Mouse (Mus musculus): ENCODE data around the gene Nkx6-2. TPM values are rescaled to one million over a fixed set of nuclear protein-coding genes. Genes with fewer than 3 reads are reported as not detected.

Nkx6-2 gene
- total and polyA plus RNA-seq, 3 experiments, result 0.12 TPM; not detected in 2

DNA sequence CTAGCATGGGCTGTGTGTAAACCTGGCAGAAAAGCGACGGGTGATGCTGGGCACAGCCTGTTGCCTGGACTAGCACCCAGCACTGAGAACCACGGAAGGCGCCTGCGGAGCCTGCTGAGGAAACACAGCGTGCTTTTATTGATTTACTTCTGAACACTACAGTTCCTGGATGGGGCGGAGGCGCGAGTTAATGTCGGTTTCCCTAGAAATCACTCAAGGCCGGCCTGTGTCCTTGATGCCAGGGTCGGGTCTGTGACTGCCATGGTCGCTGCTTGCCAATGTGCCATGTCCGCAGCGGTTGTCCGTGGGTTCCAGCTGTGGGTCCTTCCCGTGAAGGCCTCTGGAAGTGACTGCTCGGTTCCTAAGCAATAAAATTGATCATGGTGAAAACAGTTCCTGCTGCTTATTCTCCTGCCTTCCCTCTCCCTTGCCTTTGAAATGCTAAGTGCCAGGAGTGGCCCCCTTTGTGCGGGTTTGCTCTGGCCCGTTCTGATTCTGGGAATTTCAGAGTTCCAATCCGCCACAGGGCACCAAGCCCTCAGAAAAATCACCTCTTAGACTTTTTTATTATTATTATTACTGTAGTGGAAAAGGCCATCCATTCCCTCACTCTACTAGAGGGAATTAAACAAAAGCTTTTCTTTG, 3.2 kb downstream of the Nkx6-2 start (continued):
- TF ChIP-seq GATA1 (IDR thresholded peaks at IDR 0.05; ENCODE audit: low read depth, low read length), result no peak
- no peak for TF ChIP-seq JUND (IDR thresholded peaks at IDR 0.05; ENCODE audit: low read depth, low read length)
- TF ChIP-seq RAD21 (IDR thresholded peaks at IDR 0.05; ENCODE audit: low read depth, low read length), result no peak

DNA sequence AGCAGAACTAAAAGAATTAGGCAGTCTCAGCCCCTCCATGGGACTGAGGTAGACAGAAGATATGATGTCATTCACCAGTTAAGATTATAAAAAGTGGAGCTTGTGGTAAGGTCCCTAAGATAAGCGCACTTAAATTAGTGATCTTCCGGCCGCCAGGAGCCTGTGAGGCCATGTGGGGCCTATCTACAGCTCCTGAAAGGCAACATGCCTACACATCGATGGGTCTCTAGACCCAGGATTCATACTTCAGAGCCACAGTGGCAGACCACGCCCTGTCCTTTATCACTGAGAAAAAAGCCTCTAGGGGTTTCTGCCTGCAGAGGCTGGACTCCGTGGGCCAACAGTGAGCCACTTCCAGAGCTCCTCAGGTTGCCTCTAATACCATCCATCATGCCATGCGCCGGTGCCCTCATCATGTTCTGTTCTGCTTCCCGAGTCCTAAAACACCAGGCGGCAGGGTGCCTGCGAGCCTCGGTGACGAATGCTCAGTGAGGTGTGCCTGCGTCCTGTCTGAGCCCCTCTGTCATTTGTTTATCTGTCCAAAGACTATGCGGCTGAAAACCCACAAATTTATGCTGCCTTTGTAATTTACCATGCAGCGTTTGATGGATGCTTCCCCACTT, 6.4 kb downstream of the Nkx6-2 start:
- peaks cover 0 to 15% of the 10 kb centered on the region in 2 experiments; a peak in 2 of 4 replicates for H3K36me3 ChIP-seq (ENCODE audit: control insufficient read depth in 1 of 2, insufficient read depth in 2 of 2, low read length in 2 of 2)
- DNase-seq (ENCODE audit: low read depth, low spot score), result peak; percentile 82
- TF ChIP-seq JUND (IDR thresholded peaks at IDR 0.05; ENCODE audit: low read depth, low read length), result no peak
- TF ChIP-seq ZMIZ1 (IDR thresholded peaks at IDR 0.05; ENCODE audit: low read depth, low read length), result no peak
- no peak for TF ChIP-seq POLR2AphosphoS5 (IDR thresholded peaks at IDR 0.05; ENCODE audit: borderline replicate concordance, low read depth, low read length)
- TF ChIP-seq GABPA (IDR thresholded peaks at IDR 0.05; ENCODE audit: low read depth, low read length), result no peak
- no peak for TF ChIP-seq TCF12 (IDR thresholded peaks at IDR 0.05; ENCODE audit: low read depth, low read length)
- no peak for TF ChIP-seq MYB (IDR thresholded peaks at IDR 0.05; ENCODE audit: low read depth, low read length)
- TF ChIP-seq ELF1 (IDR thresholded peaks at IDR 0.05; ENCODE audit: low read depth, low read length), result no peak
- no peak for TF ChIP-seq MEF2A (IDR thresholded peaks at IDR 0.05; ENCODE audit: extremely low read depth, insufficient replicate concordance, low read depth, low read length, poor library complexity, severe bottlenecking)
- TF ChIP-seq BHLHE40 (IDR thresholded peaks at IDR 0.05; ENCODE audit: borderline replicate concordance, low read depth, low read length), result no peak
- peak; percentile 58 for TF ChIP-seq MAX (IDR thresholded peaks at IDR 0.05; ENCODE audit: low read length)
- peak; percentile 89 for TF ChIP-seq MXI1 (IDR thresholded peaks at IDR 0.05; ENCODE audit: low read depth, low read length)
- no peak for TF ChIP-seq MAFK (IDR thresholded peaks at IDR 0.05; ENCODE audit: borderline replicate concordance, low read depth, low read length)
- TF ChIP-seq KAT2A (conservative IDR thresholded peaks at IDR 0.05; ENCODE audit: low read depth, low read length), result no peak
- TF ChIP-seq TAL1 (IDR thresholded peaks at IDR 0.05; ENCODE audit: low read length), result 0 out of 2 replicates have a peak, but pooled peaks have one; percentile 10
- peak; percentile 76 for TF ChIP-seq MYC (IDR thresholded peaks at IDR 0.05; ENCODE audit: low read depth, low read length)
- TF ChIP-seq ETS1 (IDR thresholded peaks at IDR 0.05; ENCODE audit: low read depth, low read length), result peak; percentile 80
- TF ChIP-seq USF1 (IDR thresholded peaks at IDR 0.05; ENCODE audit: low read depth, low read length), result no peak
- TF ChIP-seq E2F4 (IDR thresholded peaks at IDR 0.05; ENCODE audit: borderline replicate concordance, low read depth, low read length), result no peak
- TF ChIP-seq SIN3A (IDR thresholded peaks at IDR 0.05; ENCODE audit: low read length), result peak; percentile 53; the same call in 1 of the 2 replicates
- no peak for TF ChIP-seq SMC3 (IDR thresholded peaks at IDR 0.05; ENCODE audit: low read depth, low read length)
- TF ChIP-seq CHD2 (IDR thresholded peaks at IDR 0.05; ENCODE audit: low read length), result no peak
- TF ChIP-seq CTCF (IDR thresholded peaks at IDR 0.05 in 2 of 3, conservative IDR thresholded peaks at IDR 0.05 in 1 of 3; ENCODE audit: control insufficient read depth in 1 of 3, insufficient read depth in 1 of 3, low read depth in 2 of 3, low read length in 3 of 3, poor library complexity in 1 of 3, severe bottlenecking in 1 of 3), result no peak
- no peak for TF ChIP-seq NELFE (IDR thresholded peaks at IDR 0.05; ENCODE audit: low read depth, low read length)
- peak; percentile 64; the same call in 1 of the 2 replicates for TF ChIP-seq ZNF384 (IDR thresholded peaks at IDR 0.05; ENCODE audit: low read depth, low read length)
- TF ChIP-seq TBP (IDR thresholded peaks at IDR 0.05; ENCODE audit: low read depth, low read length), result no peak
- TF ChIP-seq GATA1 (IDR thresholded peaks at IDR 0.05; ENCODE audit: low read depth, low read length), result peak; percentile 64
- TF ChIP-seq EP300 (IDR thresholded peaks at IDR 0.05; ENCODE audit: low read depth in 1 of 2, low read length in 2 of 2), result peak in 1 of 2 experiments; percentile 62; a peak in 1 of 4 replicates
- no peak for TF ChIP-seq USF2 (IDR thresholded peaks at IDR 0.05; ENCODE audit: borderline replicate concordance in 1 of 2, insufficient read depth in 1 of 2, low read depth in 1 of 2, low read length in 2 of 2)
- TF ChIP-seq MAZ (IDR thresholded peaks at IDR 0.05; ENCODE audit: low read depth, low read length), result no peak
- TF ChIP-seq NRF1 (IDR thresholded peaks at IDR 0.05; ENCODE audit: insufficient read depth, low read depth, low read length, poor library complexity, severe bottlenecking), result no peak
- no peaks in the 10 kb centered on the region for H3K79me2 ChIP-seq (ENCODE audit: control insufficient read depth, insufficient read depth, low read length, poor library complexity)
- no peaks in the 10 kb centered on the region for H3K9me3 ChIP-seq (replicated peaks; ENCODE audit: insufficient read depth, low read length)
- H3K27me3 ChIP-seq (ENCODE audit: control insufficient read depth in 1 of 2, insufficient read depth in 2 of 2, low read length in 2 of 2), result no peaks in the 10 kb centered on the region
- H3K27ac ChIP-seq (ENCODE audit: control insufficient read depth, low read depth, low read length), result peak overlapping the region; percentile 71
- peak overlapping the region; percentile 40 for H3K9ac ChIP-seq (ENCODE audit: control insufficient read depth, low read depth, low read length, poor library complexity, severe bottlenecking)
- peaks cover 0 to 18% of the 10 kb centered on the region in 2 experiments; a peak in 2 of 4 replicates for H3K4me1 ChIP-seq (ENCODE audit: control insufficient read depth in 1 of 2, insufficient read depth in 2 of 2, low read length in 2 of 2)
- peak overlapping the region in 1 of 2 experiments; percentile 28; a peak in 1 of 4 replicates for H3K4me3 ChIP-seq (ENCODE audit: control insufficient read depth in 1 of 2, insufficient read depth in 1 of 2, low read depth in 2 of 2, low read length in 2 of 2)

Measured in MEL (cell line).